Mouse (Mus musculus) lung, adult 18-20 months (tissue): ENCODE data around the gene Gm36210.
A peak's percentile ranks its signal among the peaks of the same experiment; 100 is the strongest.
"Not testable (repeated sequence)": the region's sequence is repeated elsewhere in the genome, so short reads cannot be mapped to it uniquely, and the experiment has no call there.

Experiments
- DNase-seq, 2 experiments: peaks; one replicate each; pipeline ENCODE4 v3.0.0; 2022; ENCODE audit warnings: mixed read lengths in 2 of 2

The Gm36210 gene

DNA sequence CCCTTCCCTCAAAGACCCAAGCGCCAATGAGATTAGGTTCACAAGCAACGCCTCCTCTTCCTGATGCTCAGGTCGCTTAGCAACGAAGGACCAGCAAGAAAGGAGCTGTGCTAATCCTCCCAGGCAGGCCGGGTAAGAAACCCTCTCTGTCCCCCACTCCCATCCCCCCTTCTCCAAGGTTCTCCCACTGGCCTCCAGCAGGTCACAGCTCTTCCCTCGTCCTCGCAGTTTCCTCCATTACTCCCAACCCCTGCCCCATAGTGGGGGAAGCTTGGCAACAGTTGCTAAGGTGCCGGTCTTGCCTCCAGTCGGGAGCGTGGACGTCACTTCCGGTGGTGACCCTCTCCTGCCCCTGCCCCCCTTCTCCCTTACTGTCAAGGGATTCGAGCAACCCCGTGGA, 16.2 kb upstream of the Gm36210 start:
- peak; percentile 59 to 71 for DNase-seq

DNA sequence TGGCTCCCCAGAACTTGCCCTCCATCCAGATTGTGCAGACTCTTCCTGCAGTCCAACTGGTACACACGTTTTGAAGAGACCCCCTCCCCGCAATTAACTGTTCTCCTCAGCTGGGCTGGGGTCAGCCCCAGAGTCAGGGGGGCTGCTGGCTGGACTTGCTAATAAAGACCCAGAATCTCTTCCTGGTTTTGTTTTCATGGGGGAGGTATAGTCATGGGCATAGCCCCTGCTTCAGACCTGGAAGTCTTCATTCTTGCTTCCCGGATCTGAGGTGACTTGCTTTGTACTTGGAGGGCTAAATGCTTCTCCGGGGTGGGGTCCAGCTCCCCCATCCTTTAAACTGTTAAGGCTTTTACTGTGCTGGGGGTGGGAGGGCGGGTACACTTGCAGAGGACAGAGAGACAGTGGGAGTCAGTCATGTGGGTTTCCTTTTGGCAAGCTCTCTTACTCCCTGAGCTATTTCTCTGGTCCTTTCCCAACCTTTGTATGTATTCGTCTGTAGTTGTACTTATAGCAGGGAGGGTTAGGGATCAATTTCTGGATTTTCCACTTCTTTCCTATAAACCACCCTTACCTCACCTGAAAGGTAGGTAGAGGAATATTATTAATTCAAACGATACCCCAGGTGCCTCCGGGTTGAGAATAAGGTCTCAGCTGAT, 15.6 kb upstream of the Gm36210 start, which contains the start of gene Nat14:
TSS of gene Nat14 (plus strand) at position 205 of the 659 bp plus-strand sequence.
- DNase-seq, result no peak

DNA sequence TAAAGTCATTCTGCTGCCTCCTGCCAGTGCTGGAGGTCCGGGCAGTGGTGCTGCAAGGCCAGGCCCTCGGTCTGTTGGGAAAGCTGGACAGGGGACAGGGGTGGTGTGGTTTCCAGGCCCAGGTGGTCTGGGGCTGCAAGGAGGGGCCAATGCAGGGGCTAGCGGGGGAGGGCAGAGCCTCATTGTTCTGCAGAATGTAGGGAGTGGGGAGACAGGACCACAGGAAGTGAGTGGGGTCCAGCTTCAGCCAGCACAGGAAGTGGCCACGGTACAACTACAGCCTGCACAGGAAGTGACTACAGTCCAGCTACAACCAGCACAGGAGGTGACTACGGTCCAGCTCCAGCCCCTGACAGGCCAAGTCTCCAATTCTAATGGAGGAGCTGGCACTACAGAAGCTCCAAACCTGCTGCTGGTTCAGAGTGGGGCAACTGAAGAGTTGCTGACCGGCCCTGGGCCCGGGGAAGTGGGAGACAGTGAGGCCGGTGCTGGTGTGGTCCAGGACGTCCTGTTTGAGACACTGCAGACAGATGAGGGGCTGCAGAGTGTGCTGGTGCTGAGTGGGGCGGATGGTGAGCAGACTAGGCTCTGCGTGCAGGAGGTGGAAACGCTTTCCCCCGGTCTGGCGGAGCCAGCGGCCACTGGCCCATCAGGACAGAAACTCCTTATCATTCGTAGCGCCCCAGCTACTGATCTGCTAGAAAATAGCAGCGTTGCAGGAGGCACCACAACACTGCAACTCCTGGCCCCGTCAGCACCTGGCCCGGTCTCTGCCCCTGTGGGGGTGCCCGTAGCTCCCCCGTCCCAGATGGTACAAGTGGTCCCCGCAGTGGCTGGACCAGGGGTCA, 14.9 kb upstream of the Gm36210 start:
- DNase-seq, result no peak

DNA sequence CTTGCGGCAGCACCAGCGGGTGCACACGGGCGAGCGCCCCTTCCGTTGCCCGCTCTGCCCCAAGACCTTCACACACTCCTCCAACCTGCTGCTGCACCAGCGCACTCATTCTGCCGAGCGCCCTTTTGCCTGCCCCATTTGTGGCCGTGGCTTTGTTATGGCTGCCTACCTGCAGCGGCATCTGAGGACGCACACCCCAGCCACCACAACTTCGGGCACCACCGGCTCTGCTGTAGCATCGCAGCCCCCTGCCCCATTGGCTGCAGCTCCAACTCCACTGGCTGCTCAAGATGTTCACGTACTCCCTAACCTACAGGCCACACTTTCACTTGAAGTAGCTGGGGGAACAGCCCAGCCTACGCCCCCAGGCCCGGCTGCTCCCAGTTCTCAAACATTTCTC, 14.2 kb upstream of the Gm36210 start:
- no peak for DNase-seq

DNA sequence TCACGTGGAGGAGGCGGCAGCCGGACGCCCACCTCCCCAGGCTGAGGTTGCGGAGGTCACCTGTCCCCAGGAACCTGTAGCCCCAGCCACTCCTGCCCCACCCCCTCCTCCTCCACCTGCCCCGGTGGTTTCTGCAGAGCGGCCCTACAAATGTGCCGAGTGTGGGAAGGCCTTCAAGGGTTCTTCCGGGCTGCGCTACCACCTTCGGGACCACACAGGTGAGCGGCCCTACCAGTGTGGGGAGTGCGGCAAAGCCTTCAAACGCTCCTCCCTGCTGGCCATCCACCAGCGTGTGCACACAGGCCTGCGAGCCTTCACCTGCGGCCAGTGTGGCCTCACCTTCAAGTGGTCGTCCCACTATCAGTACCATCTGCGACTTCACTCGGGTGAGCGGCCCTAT, 13.7 kb upstream of the Gm36210 start:
- no peak for DNase-seq

DNA sequence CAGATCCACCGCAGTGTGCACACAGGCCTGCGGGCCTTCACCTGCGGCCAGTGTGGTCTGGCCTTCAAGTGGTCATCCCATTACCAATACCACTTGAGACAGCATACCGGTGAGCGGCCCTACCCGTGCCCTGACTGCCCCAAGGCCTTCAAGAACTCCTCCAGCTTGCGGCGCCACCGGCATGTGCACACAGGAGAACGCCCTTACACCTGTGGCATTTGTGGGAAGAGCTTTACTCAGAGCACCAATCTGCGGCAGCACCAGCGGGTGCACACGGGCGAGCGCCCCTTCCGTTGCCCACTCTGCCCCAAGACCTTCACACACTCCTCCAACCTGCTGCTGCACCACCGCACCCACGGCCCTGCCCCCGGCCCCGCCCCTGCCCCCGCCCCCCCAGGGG, 12.8 kb upstream of the Gm36210 start:
- no peak for DNase-seq

DNA sequence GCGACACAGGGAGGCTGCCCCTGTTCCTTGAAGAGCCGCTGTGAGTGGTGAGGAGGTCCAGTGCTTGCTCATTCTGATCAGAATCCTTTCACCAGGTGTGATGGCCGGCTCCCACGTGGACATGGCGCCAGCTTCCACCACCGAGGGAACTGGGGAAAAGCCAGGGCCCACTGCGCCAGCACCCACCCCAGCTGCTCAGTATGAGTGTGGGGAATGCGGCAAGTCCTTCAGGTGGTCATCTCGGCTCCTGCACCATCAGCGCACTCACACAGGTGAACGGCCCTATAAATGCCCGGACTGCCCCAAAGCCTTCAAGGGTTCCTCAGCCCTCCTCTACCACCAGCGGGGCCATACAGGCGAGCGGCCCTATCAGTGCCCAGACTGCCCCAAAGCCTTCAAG, 12.4 kb upstream of the Gm36210 start:
- no peak for DNase-seq

DNA sequence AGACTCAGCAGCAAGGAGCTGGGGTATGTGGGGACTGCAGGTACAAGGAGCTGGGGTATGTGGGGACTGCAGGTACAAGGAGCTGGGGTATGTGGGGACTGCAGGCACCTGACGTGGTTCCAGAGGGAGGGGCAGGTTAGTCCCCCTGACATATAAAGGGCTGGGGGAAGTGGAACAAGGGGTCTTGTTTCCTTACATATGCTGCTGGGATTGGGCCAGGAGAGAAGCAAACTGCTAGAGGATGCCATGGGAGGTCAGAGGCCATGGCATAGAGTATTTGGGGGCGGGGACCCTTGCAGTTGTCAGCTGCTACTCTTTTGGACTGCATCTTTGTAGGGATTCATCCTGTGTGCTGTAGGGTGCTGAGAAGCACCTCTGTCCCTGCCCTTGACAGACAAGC, 11.2 kb upstream of the Gm36210 start:
- no peak for DNase-seq

DNA sequence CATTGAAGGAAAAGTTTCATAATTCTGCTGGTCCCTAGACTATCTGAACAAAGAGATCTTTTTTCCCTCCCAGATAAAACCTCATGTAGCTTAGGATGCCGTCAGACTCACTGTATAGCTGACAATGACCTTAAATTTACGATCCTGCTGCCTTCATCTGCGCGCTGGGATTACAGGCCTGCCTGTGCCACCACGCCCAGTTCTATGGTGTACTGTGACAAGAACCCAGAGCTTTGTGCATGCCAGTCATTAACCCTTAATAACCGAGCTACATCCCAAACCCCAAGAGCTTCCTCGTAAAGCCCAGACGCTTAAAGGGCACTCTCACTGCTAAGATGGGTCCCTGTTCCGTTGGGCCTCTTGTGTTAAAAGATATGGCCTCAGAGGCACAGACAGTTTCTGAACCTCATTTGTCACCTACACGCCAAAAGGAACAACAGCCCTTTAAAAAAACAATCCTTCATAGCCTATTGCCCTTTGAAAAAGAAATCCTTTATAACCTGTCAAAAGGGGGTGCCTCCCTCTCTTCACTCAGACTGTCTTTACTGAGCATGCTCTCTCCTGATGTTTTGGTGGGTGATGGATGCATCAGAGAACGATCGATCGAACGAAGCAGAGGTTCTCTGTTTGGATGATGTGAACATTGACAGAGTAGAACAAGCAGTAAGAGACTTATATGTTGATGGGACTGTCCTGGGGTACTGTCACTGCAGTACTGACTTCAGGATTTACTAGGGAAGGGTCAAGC, 9.5 kb upstream of the Gm36210 start:
- no peak for DNase-seq

DNA sequence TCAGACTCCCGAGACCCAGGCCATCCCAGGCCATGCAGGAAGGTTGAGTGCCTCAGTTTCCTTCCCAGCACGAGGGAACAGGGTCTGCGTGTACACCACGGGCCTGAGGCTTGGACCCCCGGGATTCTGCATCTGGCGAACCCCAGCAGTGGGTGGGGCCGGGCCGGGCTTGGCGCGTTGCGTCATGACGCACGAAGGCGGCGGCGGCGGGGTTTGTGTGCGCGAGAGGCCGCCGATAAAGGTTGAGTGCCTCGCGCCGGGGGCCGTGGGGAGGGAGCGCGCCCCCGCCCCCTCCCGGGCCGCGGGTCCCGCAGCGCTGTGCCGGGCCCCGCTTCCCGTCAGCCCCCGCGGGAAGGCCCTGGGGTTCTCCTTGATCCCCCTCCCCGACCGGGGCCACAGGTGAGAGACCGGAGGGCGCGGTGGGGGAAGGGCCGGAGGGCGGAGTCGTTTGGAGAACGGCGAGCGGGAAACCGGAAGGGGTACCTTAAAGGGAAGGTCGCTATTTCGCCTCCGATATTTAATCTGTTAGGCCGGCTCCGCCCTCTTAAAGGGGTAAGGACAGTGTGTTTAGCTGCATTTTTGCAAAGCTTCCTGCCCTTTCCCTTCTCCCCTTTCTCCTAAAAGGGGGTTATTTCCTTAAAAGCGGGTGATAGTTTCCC, 8.8 kb upstream of the Gm36210 start, which contains the start of gene Zfp628:
TSS of gene Zfp628 (plus strand) at position 211 of the 659 bp plus-strand sequence.
- DNase-seq, result peak; percentile 91 to 93

DNA sequence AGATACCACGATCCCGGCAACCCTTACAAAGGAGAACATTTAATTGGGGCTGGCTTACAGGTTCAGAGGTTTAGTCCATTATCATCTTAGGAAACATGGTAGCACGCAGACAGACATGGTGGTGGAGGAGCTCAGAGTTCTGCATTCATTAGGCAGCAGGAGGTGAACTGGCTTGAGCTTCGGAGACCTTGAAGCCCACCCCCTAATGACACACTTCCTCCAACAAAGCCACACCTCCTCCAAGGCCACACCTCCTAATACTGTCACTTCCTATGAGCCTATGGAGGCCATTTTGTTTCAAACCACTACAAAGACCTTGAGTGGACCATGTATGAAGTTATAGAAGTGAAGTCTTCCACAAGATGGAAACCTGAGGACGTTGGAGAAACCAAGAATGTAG, 5.9 kb upstream of the Gm36210 start:
- no peak for DNase-seq

DNA sequence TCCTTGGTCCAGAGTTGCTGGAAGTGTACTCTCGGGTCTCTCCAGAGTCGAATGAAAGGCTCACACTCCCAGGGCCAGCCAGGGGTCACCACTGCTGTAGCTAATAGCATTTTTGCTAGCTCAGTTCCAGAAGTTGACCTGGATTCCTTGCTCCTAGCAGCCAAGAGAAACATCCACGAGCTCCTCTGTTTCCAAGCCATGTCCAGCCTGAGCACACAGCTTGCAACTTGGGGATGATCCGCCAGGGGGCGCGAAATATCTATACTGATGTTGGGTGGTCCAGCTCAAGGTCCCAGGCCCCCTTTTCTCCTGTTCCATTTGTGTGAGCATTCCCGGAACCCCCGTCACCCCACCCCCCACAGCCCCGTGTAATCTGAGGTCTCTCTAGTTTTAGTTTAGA, 5.2 kb upstream of the Gm36210 start:
- peak; percentile 37 to 51 for DNase-seq

DNA sequence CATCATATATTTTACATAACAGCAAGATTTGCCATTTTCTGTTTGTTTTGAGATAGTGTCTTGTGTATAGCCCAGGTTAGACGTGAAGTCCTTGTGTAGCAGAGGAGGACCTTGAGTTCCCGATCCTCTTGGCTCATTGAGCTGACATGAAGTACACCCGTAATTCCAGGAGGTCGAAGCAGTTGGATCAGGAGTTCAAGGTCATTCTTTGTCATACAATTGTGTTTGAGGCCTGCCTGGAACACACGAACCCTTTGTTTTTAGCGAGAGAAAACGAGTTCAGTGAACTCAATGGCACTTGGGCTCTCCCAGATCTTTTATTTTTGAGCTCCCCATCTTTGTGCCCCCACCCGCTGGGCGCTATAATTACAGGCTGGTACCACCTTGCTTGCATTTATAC, 3.9 kb downstream of the Gm36210 start:
- DNase-seq, result no peak

DNA sequence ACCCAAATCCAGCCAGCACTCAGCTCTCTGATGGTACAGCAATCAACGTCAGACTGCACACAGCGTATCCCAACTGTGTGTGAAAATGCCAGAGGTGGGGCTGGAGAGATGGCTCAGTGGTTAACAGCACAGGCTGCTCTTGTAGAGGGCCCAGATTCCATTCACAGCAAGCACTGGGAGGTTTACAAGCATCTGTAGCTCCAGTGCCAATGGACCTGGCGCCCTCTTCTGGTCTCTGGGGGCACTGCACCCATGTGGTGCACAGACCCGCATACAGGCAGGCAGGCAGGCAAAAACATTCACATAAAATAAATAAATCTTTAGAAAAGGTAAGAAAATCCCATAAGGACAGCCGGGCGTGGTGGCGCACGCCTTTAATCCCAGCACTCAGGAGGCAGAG, 5.1 kb downstream of the Gm36210 start:
- DNase-seq, result no peak

DNA sequence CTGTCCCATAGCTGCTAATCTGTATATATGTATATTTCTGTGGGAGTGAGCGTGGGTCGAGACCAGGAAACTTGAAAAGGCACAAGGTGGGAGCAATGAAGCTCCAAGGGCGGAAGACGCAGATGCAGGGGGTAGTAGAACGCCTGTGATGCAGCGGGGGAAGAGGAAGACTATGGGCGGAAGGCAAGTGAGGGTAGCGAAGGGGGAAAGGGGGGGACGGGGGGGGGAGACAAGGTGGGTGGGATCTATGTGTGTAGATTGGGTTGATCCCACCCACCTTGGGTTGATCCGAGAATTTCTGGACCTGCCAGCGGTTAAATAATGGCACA, 5.8 kb downstream of the Gm36210 start:
- DNase-seq, result no peak

DNA sequence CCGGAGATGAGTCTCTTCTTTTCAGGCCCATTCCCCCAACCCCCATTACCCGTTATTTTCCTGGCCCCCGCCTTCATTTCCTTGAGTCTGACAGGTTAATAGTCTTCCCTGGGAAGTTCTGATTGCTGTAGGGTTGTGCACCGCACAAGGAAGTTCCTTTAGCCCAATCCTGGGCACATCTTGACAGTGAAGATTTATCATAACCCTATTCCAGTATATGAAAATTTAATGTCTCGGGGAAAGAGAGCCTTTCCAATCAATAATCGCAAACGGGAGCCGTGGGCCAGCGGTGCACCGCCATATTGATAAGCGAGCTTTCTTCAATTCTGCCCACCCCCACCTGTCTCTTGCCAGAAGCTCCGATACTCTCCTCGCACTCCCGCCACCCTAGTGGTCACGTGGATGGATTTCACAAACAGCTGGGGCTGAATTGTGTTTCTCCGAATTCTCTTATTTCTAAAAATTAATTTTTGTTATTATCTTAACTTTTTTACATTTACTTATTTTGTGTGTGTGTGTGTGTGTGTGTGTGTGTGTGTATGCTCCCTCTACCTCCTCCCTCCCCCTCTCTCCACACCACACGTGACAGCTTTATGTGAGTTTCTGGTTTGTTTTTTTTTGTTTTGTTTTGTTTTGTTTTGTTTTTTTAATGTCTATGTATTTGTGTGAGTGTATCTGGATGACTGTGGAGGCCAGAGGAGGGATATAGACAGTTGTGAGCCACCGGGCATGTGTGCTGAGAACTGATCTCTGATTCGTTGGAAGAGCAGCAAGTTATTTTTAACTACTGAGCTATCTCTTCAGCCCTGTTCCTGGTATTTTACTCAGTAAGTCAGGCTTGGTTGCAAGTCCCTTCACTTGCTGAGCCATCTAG, 6.4 kb downstream of the Gm36210 start:
- peak; percentile 38 to 41 for DNase-seq

DNA sequence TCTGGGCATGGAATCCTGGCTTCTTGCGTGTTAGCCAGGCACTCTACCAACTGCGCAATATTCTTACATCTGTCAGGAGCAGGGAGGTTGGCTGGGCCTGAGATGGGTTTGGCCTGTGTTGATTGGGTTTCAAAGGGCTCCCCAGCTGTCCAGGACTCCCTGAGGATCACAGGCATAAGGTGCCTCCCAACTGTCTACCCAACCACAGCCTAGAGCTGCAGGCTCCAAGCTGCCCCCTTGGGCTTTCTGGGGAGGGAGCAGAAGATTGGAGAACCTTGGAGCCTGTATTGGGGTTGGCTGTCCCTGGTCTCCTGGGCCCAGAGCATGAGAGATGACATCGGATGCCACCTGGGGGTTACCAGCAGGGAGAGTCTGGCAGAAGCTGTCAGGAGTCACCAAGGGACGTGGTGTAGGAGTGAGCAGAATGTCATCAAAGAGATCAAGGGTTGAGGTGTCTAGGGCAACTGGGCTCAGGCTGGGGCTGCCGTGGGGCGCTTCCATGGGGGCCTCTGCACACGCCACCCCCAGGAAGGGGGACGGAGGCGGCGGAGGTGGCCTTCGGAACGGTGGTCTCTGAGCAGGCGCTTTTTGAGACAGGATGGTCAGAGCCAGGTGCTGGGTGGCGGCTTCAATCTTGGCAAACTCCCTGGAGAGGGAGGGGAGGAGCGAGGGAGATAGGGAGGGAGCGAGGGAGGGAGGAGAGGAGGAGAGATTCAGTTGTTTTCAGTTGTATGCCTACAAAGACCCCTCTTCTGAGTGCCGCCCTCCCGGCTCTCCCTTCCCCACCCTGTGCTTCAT, 7.3 kb downstream of the Gm36210 start:
- no peak for DNase-seq

DNA sequence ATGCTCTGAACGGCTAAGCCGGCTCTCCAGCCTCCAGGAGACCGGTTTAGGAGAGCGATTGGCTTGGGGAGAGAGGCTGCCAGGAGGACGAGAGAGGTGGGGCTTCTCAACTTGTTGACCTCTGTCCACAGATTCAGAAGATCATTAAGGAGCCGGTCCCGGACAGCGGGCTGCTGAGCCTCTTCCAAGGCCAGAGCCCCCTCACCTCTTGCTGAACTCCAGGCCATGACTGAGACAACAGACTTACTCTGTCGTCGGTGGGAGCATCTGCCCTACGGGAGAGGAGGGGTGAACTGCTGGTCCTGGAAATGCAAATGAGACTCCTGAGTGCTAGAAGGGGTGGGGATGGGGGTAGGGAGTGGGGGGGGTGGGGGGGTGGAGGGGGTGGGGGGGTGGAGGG, 11.1 kb downstream of the Gm36210 start:
- no peak for DNase-seq

DNA sequence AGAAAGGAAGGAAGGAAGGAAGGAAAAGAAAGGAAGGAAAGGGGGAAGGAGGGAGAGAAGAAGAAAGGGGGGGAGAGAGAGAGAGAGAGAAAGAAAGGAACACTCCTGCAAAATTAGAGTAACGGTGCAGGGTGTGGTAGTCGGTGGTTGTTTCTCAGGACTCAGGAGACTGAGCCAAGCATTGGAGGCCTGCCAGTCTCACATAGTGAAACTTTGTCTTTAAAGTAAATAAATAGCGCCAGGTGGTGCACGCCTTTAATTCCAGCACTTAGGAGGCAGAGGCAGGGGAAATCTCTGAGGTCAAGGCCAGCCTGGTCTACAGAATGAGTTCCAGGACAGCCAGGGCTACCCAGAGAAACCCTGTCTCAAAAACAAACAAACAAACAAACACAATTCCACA, 19.6 kb downstream of the Gm36210 start:
- DNase-seq, result peak; percentile 51 to 60

DNA sequence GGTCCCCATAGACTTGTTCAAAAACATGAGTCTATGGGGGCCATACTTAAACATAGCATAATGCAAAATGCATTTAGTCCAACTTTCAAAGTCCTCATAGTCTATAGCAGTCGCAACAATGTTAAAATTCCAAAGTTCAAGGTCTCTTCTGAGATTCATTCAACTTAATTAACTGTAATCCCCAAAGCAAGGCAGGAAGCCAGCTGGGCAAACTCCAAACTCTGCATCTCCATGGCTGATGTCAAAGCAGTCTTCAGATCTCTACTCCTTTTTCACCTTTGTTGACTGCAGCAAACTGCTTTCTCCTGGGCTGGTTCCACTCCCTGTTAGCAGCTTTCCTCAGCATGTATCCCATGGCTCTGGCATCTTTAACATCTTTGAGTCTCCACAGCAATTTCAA, 27.3 kb downstream of the Gm36210 start:
- not testable (repeated sequence) for DNase-seq

DNA sequence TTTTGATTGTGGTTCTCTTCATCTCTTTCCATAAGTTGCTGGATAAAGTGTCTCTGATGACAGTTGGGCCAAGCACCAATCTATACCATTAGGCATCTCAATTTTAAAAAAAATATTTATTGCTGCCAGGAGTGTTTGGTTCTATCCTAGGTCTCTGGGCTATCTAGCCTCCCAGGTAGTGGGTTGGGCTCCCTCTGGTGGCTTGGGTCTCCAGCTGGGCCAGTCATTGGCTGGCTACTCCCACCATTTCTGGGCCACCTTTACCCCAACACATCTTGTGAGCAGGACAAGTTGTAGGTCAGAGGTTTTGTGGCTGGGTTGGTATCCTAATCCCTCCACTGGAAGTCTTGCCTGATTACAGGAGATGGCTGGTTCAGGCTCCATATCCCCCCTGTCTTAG, 28.1 kb downstream of the Gm36210 start:
- peak; percentile 30 to 61 for DNase-seq
